8 mouse cellular contexts compared by ENCODE assay signal in genomic region chr13:38634256-38634799, GRCm38 (mm10). TPM values are rescaled to one million over a fixed set of nuclear protein-coding genes. Genes with fewer than 3 reads are reported as not detected.
DNase-seq lines count a peak whose midpoint lies in the region; ATAC-seq and TF ChIP-seq lines count a peak whose summit lies in the region.

No protein-coding gene starts in this region.

- H3K36me3 ChIP-seq in forebrain, embryonic 12.5 days (replicated peaks): no peaks in the 10 kb centered on the region
- 0 out of 2 replicates have a peak, but pooled peaks cover 2% of the 10 kb centered on the region for H3K36me3 ChIP-seq in intestine, postnatal 0 days (ENCODE audit: control insufficient read depth, insufficient read depth)
- H3K36me3 ChIP-seq in liver, adult 2 months (ENCODE audit: control insufficient read depth, insufficient read depth, low read length): peaks cover 3% of the 10 kb centered on the region; the same call in 1 of the 2 replicates

- DNase-seq in kidney, adult 9 months: peak; percentile 17
- no peak for DNase-seq in kidney, postnatal 25 days
- DNase-seq in Patski (ENCODE audit: low read depth, low spot score): no peak
- no peak for DNase-seq in liver, adult 2 months (ENCODE audit: extremely low read depth, low read depth, low spot score)
- peak; percentile 83 to 84 for DNase-seq in right cerebral cortex, adult 2 months (ENCODE audit: low spot score in 2 of 2)
- no peak for DNase-seq in adrenal gland, adult 8-10 months

- peak overlapping the region; percentile 72 for H3K4me2 ChIP-seq in forebrain, embryonic 12.5 days
- H3K4me2 ChIP-seq in intestine, postnatal 0 days (replicated peaks; ENCODE audit: low read depth): peak overlapping the region; percentile 82

- peaks cover 2% of the 10 kb centered on the region; the same call in 1 of the 2 replicates for H3K79me2 ChIP-seq in liver, adult 2 months (ENCODE audit: control insufficient read depth, insufficient read depth, low read length)

- no peak for TF ChIP-seq CTCF in Patski (IDR thresholded peaks at IDR 0.05)
- no peak for TF ChIP-seq CTCF in intestine, postnatal 0 days (IDR thresholded peaks at IDR 0.05; ENCODE audit: low read depth)
- TF ChIP-seq CTCF in liver, adult 2 months (IDR thresholded peaks at IDR 0.05; ENCODE audit: low read depth, low read length): no peak

- POLR2A ChIA-PET in Patski (lab: Charles Lee): interaction anchor here (0.9 kb wide), 1 partner anchor 23 kb away, joined by 3 read pairs; no protein-coding TSS in a partner anchor

- CTCF ChIA-PET in Patski (lab: Charles Lee): no interaction called here

- WGBS in forebrain, embryonic 12.5 days: under 1% methylated on average over 19 of the region's 19 CpGs
- WGBS in intestine, postnatal 0 days: 2% methylated on average over 19 of the region's 19 CpGs
- 1% methylated on average over 19 of the region's 19 CpGs for WGBS in liver, adult 2 months

- H3K27me3 ChIP-seq in Patski: no peaks in the 10 kb centered on the region
- no peaks in the 10 kb centered on the region for H3K27me3 ChIP-seq in forebrain, embryonic 12.5 days
- H3K27me3 ChIP-seq in intestine, postnatal 0 days (replicated peaks; ENCODE audit: control insufficient read depth, insufficient read depth, low read length): no peaks in the 10 kb centered on the region
- no peaks in the 10 kb centered on the region for H3K27me3 ChIP-seq in liver, adult 2 months (ENCODE audit: control insufficient read depth, insufficient read depth, low read length)

- H3K4me1 ChIP-seq in forebrain, embryonic 12.5 days: peaks cover 6% of the 10 kb centered on the region
- no peaks in the 10 kb centered on the region for H3K4me1 ChIP-seq in intestine, postnatal 0 days (replicated peaks; ENCODE audit: control insufficient read depth, insufficient read depth, low read length)
- H3K4me1 ChIP-seq in liver, adult 2 months (ENCODE audit: control insufficient read depth, insufficient read depth, low read length): peaks cover 11% of the 10 kb centered on the region; the same call in 1 of the 2 replicates

- H3K4me3 ChIP-seq in forebrain, embryonic 12.5 days (replicated peaks): peak overlapping the region; percentile 78
- H3K4me3 ChIP-seq in intestine, postnatal 0 days (ENCODE audit: low read depth, low read length): peak overlapping the region; percentile 92
- H3K4me3 ChIP-seq in liver, adult 2 months (ENCODE audit: insufficient read depth, low read depth, low read length): peak overlapping the region; percentile 81

- no peaks in the 10 kb centered on the region for H3K9me3 ChIP-seq in forebrain, embryonic 12.5 days
- H3K9me3 ChIP-seq in intestine, postnatal 0 days (ENCODE audit: control insufficient read depth): no peaks in the 10 kb centered on the region

- in situ Hi-C loops in Patski (cut with MboI; ENCODE audit: low pct_unique_long_range_greater_than_20kb): no loop called here

- peak overlapping the region; percentile 50; the same call in 1 of the 2 replicates for H3K27ac ChIP-seq in forebrain, embryonic 12.5 days
- H3K27ac ChIP-seq in intestine, postnatal 0 days (ENCODE audit: low read depth, low read length): peak overlapping the region; percentile 62
- H3K27ac ChIP-seq in liver, adult 2 months (replicated peaks; ENCODE audit: insufficient read depth, low read depth, low read length): peak overlapping the region; percentile 41

- no peak for TF ChIP-seq POLR2A in liver, adult 2 months (IDR thresholded peaks at IDR 0.05; ENCODE audit: extremely low read depth, insufficient read depth, low read length)

- peak; percentile 8 for ATAC-seq in Patski
- peak; percentile 75; the same call in 1 of the 2 replicates for ATAC-seq in forebrain, embryonic 12.5 days (ENCODE audit: low FRiP score)
- ATAC-seq in intestine, postnatal 0 days: no peak; the same call in 1 of the 2 replicates

- peak overlapping the region; percentile 82 for H3K9ac ChIP-seq in forebrain, embryonic 12.5 days
- peak overlapping the region; percentile 81 for H3K9ac ChIP-seq in intestine, postnatal 0 days (ENCODE audit: low read depth, low read length)
- H3K9ac ChIP-seq in liver, adult 2 months (ENCODE audit: low read depth, low read length): peak overlapping the region; percentile 65

RNA-seq across cellular contexts. Expression of gene Bloc1s5, which starts 0.6 kb away (rescaled TPM):
- polyA plus RNA-seq in Patski (2021): 13.2 TPM
- polyA plus RNA-seq in forebrain, embryonic 12.5 days (2016; fragmentation: Nextera tagmentation; extraction: Ambion mirVana): 22.3 and 24.9 TPM in 2 replicates
- 10.6 and 11.4 TPM in 2 replicates for polyA plus RNA-seq in intestine, postnatal 0 days (2015; fragmentation: Nextera tagmentation; extraction: Ambion mirVana)
- total RNA-seq in liver, adult 2 months (2014; rRNA removed): 12.6 and 13.0 TPM in 2 replicates
- polyA plus RNA-seq in liver, adult 2 months (2012; rRNA removed): 7.2 and 7.8 TPM in 2 replicates
- 10 to 100 TPM; 23.9 to 32.4 (median 24.1) TPM for total RNA-seq in adrenal gland, adult 8-10 months (2022)

RNA-seq across cellular contexts. Expression of gene Eef1e1, which starts 24.5 kb away (rescaled TPM):
- polyA plus RNA-seq in Patski (2021): 50.5 TPM
- polyA plus RNA-seq in forebrain, embryonic 12.5 days (2016; fragmentation: Nextera tagmentation; extraction: Ambion mirVana): 62.8 and 64.2 TPM in 2 replicates
- 34.9 and 37.1 TPM in 2 replicates for polyA plus RNA-seq in intestine, postnatal 0 days (2015; fragmentation: Nextera tagmentation; extraction: Ambion mirVana)
- 5.6 and 7.1 TPM in 2 replicates for total RNA-seq in liver, adult 2 months (2014; rRNA removed)
- 4.0 and 4.3 TPM in 2 replicates for polyA plus RNA-seq in liver, adult 2 months (2012; rRNA removed)
- total RNA-seq in adrenal gland, adult 8-10 months (2022): 10 to 100 TPM; 18.5 to 42.6 (median 34.1) TPM

Comparison
In these comparisons a context has a peak if more than half of its experiments do, and no peak if none do; other contexts are left out.
1. DNase-seq: peak in kidney, adult 9 months (single experiment) and right cerebral cortex, adult 2 months (2 of 2); none in kidney, postnatal 25 days (0 of 2), Patski (single experiment), liver, adult 2 months (single experiment) and adrenal gland, adult 8-10 months (single experiment).
2. Peak in every context shown above with its lines, with median percentiles within 50 percentile points of each other: H3K27ac ChIP-seq, H3K4me3 ChIP-seq and H3K9ac ChIP-seq.